Mouse (Mus musculus) adrenal gland, postnatal 36 days (tissue): ENCODE results near the gene Slc22a20. TPM values are rescaled to one million over a fixed set of nuclear protein-coding genes. Genes with fewer than 3 reads are reported as not detected.

Source experiments
- DNase-seq, 2 experiments: peaks; one replicate each; pipeline ENCODE4 v3.0.0; 2021; ENCODE audit warnings: mixed read lengths in 1 of 2
- total RNA-seq, 2 experiments: library from RNA; stranded (reverse); gene quantifications; 2 replicates each; pipeline ENCODE4 v1.2.3; 2021

The Slc22a20 gene
- total RNA-seq, 2 experiments from 2014 or later, result not detected

DNA sequence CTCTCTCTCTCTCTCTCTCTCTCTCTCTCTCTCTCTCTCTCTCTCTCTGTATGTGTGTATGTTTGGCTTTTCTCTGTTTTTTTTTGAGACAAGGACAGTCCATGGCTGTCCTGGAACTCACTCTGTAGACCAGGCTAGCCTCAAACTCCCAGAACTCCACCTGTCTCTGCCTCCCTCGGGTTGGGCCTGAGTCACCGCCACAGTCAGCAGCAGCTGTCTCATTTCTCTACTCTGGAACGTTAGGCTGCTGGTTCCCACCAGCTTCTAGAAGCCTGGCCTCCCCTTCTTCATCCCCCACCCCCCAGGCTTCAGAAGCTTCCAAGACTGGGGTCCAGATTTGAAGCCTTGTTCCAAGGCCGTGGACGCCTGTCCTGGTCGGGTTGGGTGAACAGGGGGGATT is 3.6 kb upstream of the Slc22a20 start:
- no peak for DNase-seq

GRCm38 (mm10) chr19:5988815-5989452 is 3.0 kb upstream of the Slc22a20 start:
- peak; percentile 85 to 91 for DNase-seq

GRCm38 (mm10) chr19:5988027-5988814 is 2.3 kb upstream of the Slc22a20 start:
- DNase-seq, result no peak

DNA sequence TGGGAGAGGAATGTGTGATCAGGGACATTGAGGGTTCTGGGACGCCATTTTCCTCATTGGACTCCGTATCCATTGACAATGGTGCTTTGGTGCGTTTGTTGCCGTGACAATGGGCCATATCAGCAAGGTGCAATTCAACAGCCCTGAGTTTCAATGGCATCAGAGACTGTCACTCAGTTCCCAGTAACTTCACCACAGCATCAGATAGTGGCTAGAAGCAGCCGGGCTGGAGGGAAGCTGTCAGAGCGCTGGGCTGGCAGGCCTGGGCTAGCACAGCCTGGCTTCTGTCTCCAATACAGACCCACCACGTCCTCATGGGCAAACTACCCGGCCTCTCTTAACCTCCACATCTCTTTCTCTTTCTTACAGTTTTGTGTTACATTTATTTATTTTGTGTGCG is 5.5 kb downstream of the Slc22a20 start:
- DNase-seq, result no peak

GRCm38 (mm10) chr19:5977717-5978116 is 8.2 kb downstream of the Slc22a20 start:
- DNase-seq, result no peak

DNA sequence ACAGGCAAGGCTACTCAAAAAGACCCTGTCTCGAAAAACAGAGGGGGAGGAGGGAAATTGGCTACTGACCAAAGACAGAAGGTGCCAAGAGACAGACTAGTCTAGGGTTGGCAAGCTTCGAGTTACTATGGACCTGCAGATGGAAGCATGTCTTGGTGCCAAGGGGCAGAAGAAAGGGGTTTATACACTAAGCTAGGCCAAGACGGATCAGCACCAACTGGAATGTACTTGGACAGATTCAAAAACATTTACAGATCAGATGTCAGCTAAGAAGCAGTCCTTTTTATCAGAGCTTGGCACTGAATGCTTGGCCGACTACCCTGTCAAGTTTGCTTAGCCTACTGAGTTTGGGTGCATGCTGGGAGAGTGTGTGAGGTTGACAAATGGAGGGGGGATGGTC is 10.3 kb downstream of the Slc22a20 start:
- DNase-seq, result no peak

GRCm38 (mm10) chr19:5975112-5975511 is 10.8 kb downstream of the Slc22a20 start:
- DNase-seq, result no peak

DNA sequence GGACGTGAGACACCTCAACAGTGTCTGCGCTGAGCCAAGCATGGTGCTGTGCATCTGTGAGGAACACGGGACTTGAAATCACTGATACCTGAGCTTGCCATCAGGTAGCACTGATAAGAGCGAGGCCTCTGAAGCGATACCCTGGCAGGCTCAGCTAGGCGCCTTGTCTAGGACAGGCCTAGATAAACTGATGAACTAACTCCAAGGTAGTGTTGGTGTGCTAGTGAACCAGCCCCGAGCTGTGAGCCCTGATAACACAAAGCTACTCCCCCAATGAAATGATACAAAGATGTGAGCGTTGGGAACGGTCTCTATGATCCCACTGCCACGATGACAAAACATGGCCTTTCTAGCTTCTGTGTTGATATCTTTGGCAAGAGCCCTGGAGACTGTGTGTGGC is 18.3 kb downstream of the Slc22a20 start:
- no peak for DNase-seq

DNA sequence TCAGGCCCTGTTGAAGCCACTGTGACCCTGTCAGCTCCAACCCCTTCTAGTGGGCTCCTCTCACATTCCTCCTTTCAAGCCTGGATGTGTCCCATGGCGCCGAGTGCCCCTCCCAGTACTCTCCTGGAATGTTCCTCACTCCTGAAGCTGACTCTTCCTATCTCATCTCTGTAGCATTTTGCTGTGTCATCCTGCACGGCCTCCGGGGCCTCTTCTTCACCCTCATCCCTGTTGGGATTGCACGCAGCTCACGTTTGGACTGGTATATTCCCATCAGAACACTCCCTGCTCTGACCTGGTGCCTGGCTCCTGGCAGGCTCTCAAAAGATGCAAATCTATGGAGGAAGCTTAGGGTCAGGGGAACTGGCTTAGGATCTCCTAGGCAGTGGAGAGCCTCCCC is 19.2 kb downstream of the Slc22a20 start:
- DNase-seq, result no peak

GRCm38 (mm10) chr19:5965910-5966309 is 20.0 kb downstream of the Slc22a20 start:
- DNase-seq, result no peak

- peak; percentile 76 to 86 for DNase-seq
These were observed 20.7 kb downstream of the Slc22a20 start for GRCm38 (mm10) chr19:5965280-5965679.

DNA sequence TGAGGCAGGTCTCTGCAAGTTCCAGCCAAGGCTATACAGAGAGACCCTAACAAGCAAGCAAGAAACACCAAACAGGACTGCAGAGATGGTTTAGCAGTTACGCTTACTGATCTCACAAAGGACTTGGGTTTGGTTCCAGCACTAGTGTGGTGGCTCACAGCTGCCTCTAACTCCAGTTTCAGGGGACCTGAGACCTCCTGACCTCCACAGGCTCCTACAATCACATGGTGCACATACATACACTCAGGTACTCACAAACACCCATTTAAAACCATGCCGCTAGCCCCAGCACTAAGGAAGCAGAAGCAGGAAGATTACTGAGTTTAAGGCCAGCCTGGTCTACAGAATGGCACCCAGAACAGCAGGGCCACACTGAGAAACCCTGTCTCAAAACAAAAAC is 21.1 kb downstream of the Slc22a20 start:
- DNase-seq, result no peak

DNA sequence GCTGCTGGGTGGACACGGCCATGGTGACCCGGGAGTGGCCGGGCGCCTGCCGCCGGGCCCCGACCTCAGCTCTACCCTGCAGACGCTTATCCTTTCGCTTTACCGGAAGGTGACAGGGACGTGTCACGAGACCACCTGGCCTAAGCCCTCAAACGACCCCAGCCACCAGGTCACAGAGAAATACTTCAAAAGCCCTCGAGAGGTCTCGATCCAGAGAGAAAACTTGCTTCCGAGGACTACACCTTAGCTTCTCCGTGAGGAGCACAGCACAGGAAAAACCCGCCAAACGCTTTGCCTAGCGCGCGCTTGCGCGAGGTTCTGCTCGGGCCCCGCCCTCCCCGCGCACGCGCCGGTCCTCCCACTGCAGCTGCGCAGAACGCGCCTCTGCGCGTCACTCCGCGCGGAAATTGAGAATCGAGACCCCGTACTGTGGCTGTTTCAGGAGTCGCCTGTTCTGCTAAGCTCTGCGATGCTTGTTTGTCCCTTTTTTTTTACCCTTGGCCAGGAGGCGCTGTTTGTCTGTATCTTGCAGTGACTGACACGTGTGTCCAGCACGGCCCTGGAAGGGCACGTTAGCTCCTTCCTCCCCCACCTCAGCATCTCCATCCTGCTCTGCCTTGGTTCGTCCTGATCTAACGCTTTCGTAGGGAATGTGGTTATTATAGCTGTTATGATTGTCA is 21.9 kb downstream of the Slc22a20 start, which contains the start of gene Pola2:
Gene Pola2, minus strand, starts transcription at position 320 of the 680 bp plus-strand sequence.
- peak; percentile 92 to 95 for DNase-seq

DNA sequence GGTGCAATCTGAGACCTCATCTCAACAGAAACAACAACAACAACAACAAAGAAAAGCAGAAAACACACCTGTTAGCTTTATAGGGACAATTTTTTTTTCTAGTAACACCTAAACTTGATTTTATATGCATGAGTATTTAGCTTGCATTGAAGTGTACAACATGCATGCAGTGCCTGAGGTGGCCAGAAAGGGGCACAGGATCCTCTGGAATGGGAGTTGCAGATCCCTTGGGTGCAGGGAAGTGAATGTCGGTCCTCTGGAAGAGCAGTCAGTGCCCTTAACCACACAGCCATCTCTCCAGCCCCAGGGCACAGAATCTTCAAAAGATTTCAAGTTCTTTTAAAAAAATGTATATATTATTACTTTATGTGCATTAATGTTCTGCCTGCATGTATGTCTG is 23.3 kb downstream of the Slc22a20 start:
- no peak for DNase-seq

- no peak for DNase-seq
These were observed 28.6 kb downstream of the Slc22a20 start for GRCm38 (mm10) chr19:5957371-5957770.

- peak; percentile 86 to 90 for DNase-seq
These were observed 29.3 kb downstream of the Slc22a20 start for GRCm38 (mm10) chr19:5956685-5957084.

DNA sequence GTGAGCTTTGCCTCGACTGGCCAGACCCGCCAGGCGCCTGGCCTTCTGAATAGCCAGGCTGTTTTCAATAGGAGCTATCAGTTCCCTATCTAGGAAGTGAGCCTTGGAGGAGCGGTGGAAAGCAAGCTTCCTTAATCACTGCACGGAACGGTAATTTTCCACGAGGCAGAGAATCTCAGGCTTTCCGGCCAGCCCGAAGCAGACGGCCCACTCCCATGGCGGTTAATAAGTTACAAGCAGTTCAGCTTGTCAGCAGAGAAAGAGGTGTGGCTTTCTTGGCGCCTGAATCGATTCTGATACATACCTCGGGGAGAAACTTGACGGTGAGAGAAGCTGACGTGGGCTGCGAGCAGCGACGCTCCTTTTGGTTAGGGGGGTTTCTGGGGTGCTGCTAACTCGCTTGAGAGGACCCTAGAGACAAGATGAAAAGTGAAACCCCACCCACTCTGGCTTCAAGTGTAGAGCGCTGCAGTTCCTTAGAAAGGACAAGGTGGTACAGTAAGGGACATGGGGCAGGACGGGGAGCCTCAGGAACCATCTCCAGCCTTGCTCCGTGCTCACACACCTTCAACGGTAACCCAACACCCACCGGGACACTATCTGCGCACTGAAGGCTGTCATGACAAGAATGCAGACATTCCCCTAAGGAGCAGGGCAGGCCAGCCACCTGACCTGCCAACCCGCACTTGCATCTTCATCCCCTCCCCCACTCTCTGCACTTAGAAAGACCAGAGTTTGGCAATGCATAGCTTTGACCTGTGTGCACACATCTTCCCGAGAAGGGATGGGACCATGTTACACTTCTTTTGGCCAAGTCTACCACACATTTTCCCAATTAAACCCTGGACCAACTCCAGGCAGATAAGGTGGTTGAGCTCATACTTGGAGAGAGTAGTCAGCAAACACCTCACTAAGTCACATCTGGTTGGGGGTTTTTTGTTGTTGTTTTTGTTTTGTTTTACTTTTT is 30.0 kb downstream of the Slc22a20 start:
- no peak for DNase-seq

GRCm38 (mm10) chr19:5954936-5955335 is 31.0 kb downstream of the Slc22a20 start:
- DNase-seq, result no peak

GRCm38 (mm10) chr19:5954031-5954710 is 31.8 kb downstream of the Slc22a20 start:
- peak; percentile 65 to 78 for DNase-seq

DNA sequence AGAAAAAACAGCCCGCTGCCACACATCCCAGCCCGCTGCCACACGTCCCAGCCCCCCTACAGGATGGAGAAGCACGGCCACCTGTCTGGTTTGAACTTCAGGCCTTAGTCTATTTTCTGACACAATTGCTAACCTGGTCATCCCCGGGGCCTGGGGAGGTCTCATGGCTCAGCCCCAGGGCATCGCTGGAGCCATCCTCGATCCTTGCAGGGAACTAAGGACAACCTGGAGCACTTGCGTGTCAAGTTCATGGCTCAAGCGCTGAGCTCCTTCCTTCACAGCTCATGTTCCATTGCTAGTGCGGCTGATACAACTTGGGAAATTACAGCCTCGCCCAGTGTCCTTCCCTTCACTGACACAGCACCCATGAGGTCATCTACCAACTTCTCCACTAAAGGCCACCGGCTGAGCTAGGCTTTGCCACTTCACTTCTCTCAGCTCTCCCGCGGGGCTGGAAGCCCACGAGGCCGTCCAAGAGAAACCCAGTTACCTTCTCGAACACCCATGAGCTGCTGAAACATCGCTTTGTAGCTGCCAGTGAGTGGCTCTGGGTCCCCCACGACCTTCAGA is 32.7 kb downstream of the Slc22a20 start:
- DNase-seq, result peak; percentile 41 to 64
